Mouse (Mus musculus) large intestine, adult 2 months (tissue): ENCODE measurements at regions not wholly inside any gene's neighbourhood (a gene's known extent, or its start where the extent isn't known, plus 50 kb on each side); places are given as distances from the start of the nearest gene placed in this dataset.

Source experiments
- DNase-seq: peaks from one replicate; pipeline ENCODE4 v3.0.0-alpha.2; 2012; ENCODE audit warnings: low read depth, low spot score
- WGBS: fragments of 180-500 bp; shearing (Covaris S2); methylation state at CpG from one replicate; pipeline ENCODE4 v1.1.7; 2018; 5-methylcytosine and 5-hydroxymethylcytosine counted together

DNA sequence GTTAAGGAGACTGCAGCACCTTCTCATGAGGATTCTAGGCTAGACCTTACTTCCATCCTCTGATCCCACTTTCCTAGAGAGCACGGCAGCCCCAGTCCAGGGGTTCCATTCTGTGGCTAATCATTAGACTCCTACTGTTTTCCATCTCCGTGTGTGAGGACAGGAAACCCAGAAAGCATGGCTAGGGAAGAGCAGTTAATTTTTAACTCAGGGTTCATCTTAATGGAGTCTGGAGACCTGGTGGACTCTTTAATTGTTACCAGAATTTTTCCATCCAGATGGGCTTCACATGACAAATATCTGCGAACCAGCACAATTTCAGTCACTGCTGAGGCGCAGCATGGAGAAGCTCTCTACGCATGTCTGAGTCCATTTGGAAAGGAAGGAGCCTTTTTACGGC, 222.8 kb upstream of the Prdm1 start:
- no peak for DNase-seq
- 69% methylated on average over 6 of the region's 6 CpGs for WGBS

GRCm38 (mm10) chr10:44749206-44749605, 220.9 kb upstream of the Prdm1 start:
- no peak for DNase-seq
- WGBS: 13% methylated on average over 4 of the region's 4 CpGs

- no peak for DNase-seq
- WGBS: 59% methylated on average over 3 of the region's 3 CpGs
Measured at GRCm38 (mm10) chr10:44747419-44747818, 219.1 kb upstream of the Prdm1 start.

DNA sequence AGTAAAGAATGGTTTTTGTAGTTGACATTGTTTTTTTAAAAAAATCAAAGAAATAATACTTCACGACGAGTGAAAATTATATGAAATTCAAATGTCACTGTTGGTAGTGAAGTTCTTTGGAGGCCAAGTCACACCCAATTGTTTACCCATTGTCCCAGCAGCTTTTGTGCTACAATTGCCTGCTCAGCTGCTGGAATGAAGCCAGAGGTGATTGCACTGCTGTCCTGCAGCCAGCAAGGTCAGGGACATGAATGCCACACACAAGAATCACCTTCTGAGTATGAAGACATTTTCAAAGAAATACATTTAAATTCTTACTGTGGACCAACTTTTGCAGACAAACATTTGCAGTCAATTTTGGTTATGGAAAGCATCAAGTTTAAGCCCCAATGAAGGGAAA, 215.9 kb upstream of the Prdm1 start:
- WGBS: 28% methylated on average over 2 of the region's 2 CpGs
- no peak for DNase-seq

GRCm38 (mm10) chr10:44733641-44734040, 205.3 kb upstream of the Prdm1 start:
- 30% methylated on average over 5 of the region's 5 CpGs for WGBS

GRCm38 (mm10) chr10:44730721-44731120, 202.4 kb upstream of the Prdm1 start:
- DNase-seq: no peak
- 31% methylated on average over 8 of the region's 8 CpGs for WGBS

More at GRCm38 (mm10) chr10:44733641-44734040, 205.3 kb upstream of the Prdm1 start:
- no peak for DNase-seq

GRCm38 (mm10) chr10:44728963-44729362, 200.7 kb upstream of the Prdm1 start:
- DNase-seq: no peak
- 87% methylated on average over 4 of the region's 4 CpGs for WGBS

DNA sequence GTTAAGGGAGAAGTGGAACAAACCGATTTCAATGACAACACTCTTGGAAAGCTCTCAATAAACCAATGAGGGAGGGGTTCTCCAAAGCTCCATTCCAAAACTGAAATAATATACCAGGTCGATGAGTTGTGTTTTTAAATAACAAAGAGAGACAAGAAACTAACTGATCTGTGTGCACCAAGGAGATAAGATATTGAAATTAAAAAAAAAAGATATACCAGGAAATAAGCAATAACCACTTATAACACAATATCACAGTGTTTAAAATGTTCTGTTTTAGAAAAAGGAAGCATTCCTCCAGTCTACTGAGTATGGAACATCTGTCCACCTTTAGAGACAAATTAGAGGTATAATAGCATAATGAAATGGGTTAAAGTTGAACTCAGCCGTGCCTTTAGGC, 196.3 kb upstream of the Prdm1 start:
- WGBS: 49% methylated on average over 3 of the region's 3 CpGs

DNA sequence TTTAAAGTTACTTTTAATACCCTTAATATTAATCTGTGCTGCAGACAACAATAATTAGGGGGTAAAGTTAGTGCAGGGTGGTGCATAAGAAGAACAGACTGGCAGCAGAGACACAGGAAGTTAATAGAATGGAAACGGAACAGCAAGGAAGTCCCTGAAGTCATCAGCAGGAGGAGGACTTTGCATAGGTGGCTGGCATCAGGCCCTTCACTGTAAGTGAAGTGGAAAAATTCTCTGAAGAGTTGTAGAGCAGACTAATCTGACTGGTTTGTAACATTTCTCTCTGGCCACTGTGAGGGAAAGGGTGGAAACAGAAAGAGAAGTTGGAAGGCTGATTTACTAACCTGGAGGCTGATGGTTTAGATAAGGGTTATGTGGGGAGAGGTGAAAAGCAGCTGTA, 195.5 kb upstream of the Prdm1 start:
- 73% methylated on average over 1 of the region's 1 CpGs for WGBS
- DNase-seq: no peak

More for the DNA sequence above, 196.3 kb upstream of the Prdm1 start:
- no peak for DNase-seq

- WGBS: 63% methylated on average over 5 of the region's 5 CpGs
- no peak for DNase-seq
Measured at GRCm38 (mm10) chr10:44723321-44723720, 195.0 kb upstream of the Prdm1 start.

GRCm38 (mm10) chr10:44721670-44722069, 193.4 kb upstream of the Prdm1 start:
- WGBS: 68% methylated on average over 10 of the region's 10 CpGs
- DNase-seq: no peak

DNA sequence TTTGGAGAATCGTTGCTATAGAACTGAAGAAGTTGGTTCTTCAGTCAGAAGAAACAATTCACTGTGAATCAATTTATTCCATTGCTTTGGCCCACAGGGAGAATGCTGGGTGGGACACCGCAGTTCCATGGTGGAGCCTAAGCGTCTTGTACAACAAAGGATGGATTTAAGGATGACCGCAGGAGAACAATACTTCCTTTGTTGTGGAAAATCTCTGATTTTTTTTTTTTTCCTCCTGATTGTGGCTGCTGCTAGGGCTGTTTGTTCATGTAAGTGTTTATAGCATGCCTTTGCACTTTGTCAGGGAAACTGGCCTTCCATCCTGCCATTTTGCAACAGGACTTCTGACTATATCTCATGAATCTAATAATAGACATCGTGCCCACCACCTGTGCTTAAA, 188.3 kb upstream of the Prdm1 start:
- 93% methylated on average over 5 of the region's 5 CpGs for WGBS
- DNase-seq: no peak

- no peak for DNase-seq
Measured at GRCm38 (mm10) chr10:44715902-44716301, 187.6 kb upstream of the Prdm1 start.

GRCm38 (mm10) chr10:44708830-44709229, 180.5 kb upstream of the Prdm1 start:
- 91% methylated on average over 4 of the region's 4 CpGs for WGBS
- DNase-seq: no peak

DNA sequence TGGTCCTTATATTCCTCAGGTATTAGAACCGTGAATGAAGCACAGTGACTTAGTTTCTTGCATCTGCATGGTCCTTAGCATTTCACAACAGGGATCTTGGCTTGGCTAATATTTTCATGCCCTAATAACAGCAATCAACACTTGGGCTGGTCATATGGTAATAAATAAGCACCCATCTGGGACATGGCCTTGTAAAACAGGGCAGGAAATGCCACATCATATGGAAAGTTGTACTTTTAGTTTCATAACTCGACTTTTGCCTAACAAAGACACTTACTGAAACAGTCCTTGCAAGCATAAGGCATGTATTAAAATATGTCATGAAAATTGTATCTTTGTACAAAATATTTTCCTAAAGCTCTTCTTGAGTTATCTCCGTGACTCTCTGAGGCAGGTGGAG, 175.8 kb upstream of the Prdm1 start:
- WGBS: 69% methylated on average over 3 of the region's 3 CpGs

GRCm38 (mm10) chr10:44702108-44702507, 173.8 kb upstream of the Prdm1 start:
- 56% methylated on average over 5 of the region's 5 CpGs for WGBS
- no peak for DNase-seq

More for the DNA sequence above, 175.8 kb upstream of the Prdm1 start:
- DNase-seq: no peak

- no peak for DNase-seq
- whole genome bisulfite sequencing: 87% methylated on average over 11 of the region's 11 CpGs
Measured at GRCm38 (mm10) chr10:44699988-44700537, 171.8 kb upstream of the Prdm1 start.

- no peak for DNase-seq
- 67% methylated on average over 2 of the region's 2 CpGs for WGBS
Measured at GRCm38 (mm10) chr10:44697966-44698365, 169.7 kb upstream of the Prdm1 start.

DNA sequence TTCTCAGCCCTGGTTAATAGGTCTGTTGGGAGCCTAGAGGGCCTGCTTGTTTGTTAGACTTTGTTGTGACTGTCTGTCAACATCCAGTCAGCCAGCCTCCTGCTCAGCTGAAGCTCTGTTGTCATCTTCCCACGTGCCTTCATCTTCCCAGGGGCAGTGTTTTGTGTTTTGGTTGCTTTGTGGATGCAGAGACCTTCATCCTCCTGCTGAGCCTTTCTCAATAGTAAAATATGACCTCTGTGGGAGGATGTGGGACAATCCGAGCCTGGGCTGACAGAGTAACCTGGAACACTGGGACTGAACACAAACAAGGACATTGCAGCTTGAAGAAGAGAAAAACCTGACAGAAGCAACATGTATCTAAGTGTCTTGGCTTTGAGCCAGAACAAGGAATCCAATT, 168.7 kb upstream of the Prdm1 start:
- 76% methylated on average over 2 of the region's 2 CpGs for WGBS
- no peak for DNase-seq

GRCm38 (mm10) chr10:44691590-44692327, 163.5 kb upstream of the Prdm1 start:
- 66% methylated on average over 15 of the region's 15 CpGs for WGBS
- DNase-seq: no peak

- DNase-seq: no peak
- WGBS: 96% methylated on average over 3 of the region's 3 CpGs
Measured at GRCm38 (mm10) chr10:44688555-44688954, 160.3 kb upstream of the Prdm1 start.

DNA sequence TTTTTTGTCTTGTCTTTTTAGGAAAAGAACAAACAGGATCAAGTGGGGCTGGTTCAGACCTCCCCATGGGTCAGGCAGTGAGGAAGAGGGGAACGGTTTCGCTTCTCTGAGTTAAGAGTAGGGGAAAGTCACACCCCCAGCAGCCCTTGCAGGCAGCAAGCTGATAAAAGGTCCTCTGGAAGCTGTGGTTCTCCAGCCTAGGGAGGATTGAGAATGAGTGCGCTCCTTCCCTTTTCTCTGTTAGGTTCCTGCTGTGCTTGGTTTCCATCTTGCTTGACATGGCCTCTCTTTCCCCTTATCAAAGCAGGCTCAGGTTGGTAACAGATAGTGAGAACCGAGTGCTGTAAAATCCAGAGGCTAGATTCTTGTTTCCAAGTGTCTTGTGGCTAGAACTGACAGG, 157.8 kb upstream of the Prdm1 start:
- DNase-seq: no peak
- WGBS: 84% methylated on average over 4 of the region's 4 CpGs
